Mouse (Mus musculus): ENCODE measurements around the gene Vmn1r36. TPM values are rescaled to one million over a fixed set of nuclear protein-coding genes. Genes with fewer than 3 reads are reported as not detected.
"Not testable (repeated sequence)": the region's sequence is repeated elsewhere in the genome, so short reads cannot be mapped to it uniquely, and the experiment has no call there.

Gene Vmn1r36
- total RNA-seq (2021) = not detected
- long read RNA-seq, experiment 1 = 0 reads
- long read RNA-seq, experiment 2 = 0 reads

- intact Hi-C loops (cut with DNase I); DNase-seq: not testable (repeated sequence)
Observed at GRCm38 (mm10) chr6:66719068-66719467, at the start of gene Vmn1r36. Gene Vmn1r36 (minus strand): TSS chr6:66719168.

- DNase-seq; intact Hi-C loops (cut with DNase I): not testable (repeated sequence)
Observed at GRCm38 (mm10) chr6:66729082-66729481, 10.1 kb upstream of the Vmn1r36 start, which contains the start of gene Vmn1r37. Gene Vmn1r37 (plus strand): TSS chr6:66729382.

GRCm38 (mm10) chr6:66713854-66714253 lies 5.1 kb downstream of the Vmn1r36 start:
- intact Hi-C loops (cut with DNase I) = no loop called here
- DNase-seq = no peak

- no peak for DNase-seq
- intact Hi-C loops (cut with DNase I) = no loop called here
Observed at GRCm38 (mm10) chr6:66708901-66709300, 10.1 kb downstream of the Vmn1r36 start.

GRCm38 (mm10) chr6:66685806-66686205 lies 33.2 kb downstream of the Vmn1r36 start, which contains the start of gene Vmn1r35:
Gene Vmn1r35 (minus strand): TSS chr6:66685906.
- DNase-seq = no peak
- intact Hi-C loops (cut with DNase I) = no loop called here

Other genes starting within 250 kb of the Vmn1r36 start
- gene Mad2l1, start 183.8 kb downstream of the Vmn1r36 start, total RNA-seq (2021) = 1 to 10 TPM; 1.1 to 1.4 TPM
- not detected for gene Vmn1r32, start 159.1 kb downstream of the Vmn1r36 start, total RNA-seq (2021)
- gene Vmn1r33, start 100.9 kb downstream of the Vmn1r36 start, total RNA-seq (2021) = not detected
- gene Vmn1r34, start 75.3 kb downstream of the Vmn1r36 start, total RNA-seq (2021) = not detected
- gene Vmn1r35, start 33.3 kb downstream of the Vmn1r36 start, total RNA-seq (2021) = not detected
- not detected for gene Vmn1r37, start 10.2 kb upstream of the Vmn1r36 start, total RNA-seq (2021)
- gene Vmn1r38, start 63.5 kb upstream of the Vmn1r36 start, total RNA-seq (2021) = not detected
- not detected for gene Vmn1r39, start 91.4 kb upstream of the Vmn1r36 start, total RNA-seq (2021)
- gene Gng12, start 177.2 kb upstream of the Vmn1r36 start, total RNA-seq (2021) = 10 to 100 TPM; 26.0 to 27.1 TPM

Data from gastrocnemius, postnatal 36 days (tissue).